Mouse (Mus musculus) lung, adult 2 months (tissue): ENCODE results near the gene Pde4d.

Source experiments
- CTCF ChIP-seq: fragments of 200-500 bp; IDR thresholded peaks from 2 replicates; pipeline ENCODE4 v1.5.1; 2011; ENCODE audit warnings: mild to moderate bottlenecking, low read length, control low read depth; ENCODE audit not compliant: insufficient read depth
- POLR2A ChIP-seq: fragments of 200-500 bp; IDR thresholded peaks from 2 replicates; pipeline ENCODE4 v1.6.1; 2011; ENCODE audit warnings: low read depth, mild to moderate bottlenecking, control low read depth, low read length, borderline replicate concordance; ENCODE audit errors: extremely low read depth

GRCm38 (mm10) chr13:108603502-108603901, 153.8 kb downstream of the Pde4d start:
- TF ChIP-seq CTCF (no peak), POLR2A (no peak)
